9 mouse cellular contexts compared by ENCODE assay signal in genomic region chr6:140712754-140713153, GRCm38 (mm10). TPM values are rescaled to one million over a fixed set of nuclear protein-coding genes. Genes with fewer than 3 reads are reported as not detected.
DNase-seq lines count a peak whose midpoint lies in the region; ATAC-seq and TF ChIP-seq lines count a peak whose summit lies in the region.
"Had no signal": no experiment of that assay in that cellular context is flagged by ENCODE, and none has a peak within 500 bp of the region (broad histone marks: within the 10 kb centered on the region; RNA-seq: fewer than 3 reads in every experiment).

No protein-coding gene starts in this region.

- H3K4me1 ChIP-seq in cerebellum, adult 2 months (ENCODE audit: control insufficient read depth, insufficient read depth, low read length), result no peaks in the 10 kb centered on the region
- no peaks in the 10 kb centered on the region for H3K4me1 ChIP-seq in intestine, embryonic 15.5 days (replicated peaks)
- H3K4me1 ChIP-seq in limb, embryonic 10.5 days, result peaks cover 17% of the 10 kb centered on the region
- H3K4me1 ChIP-seq in neural tube, embryonic 13.5 days (replicated peaks), result no peaks in the 10 kb centered on the region; the same call in 1 of the 2 replicates

- TF ChIP-seq POLR2A in cerebellum, adult 2 months (IDR thresholded peaks at IDR 0.05; ENCODE audit: borderline replicate concordance, insufficient read depth, low read length), result no peak

- H3K9ac ChIP-seq in intestine, embryonic 15.5 days, result no peak overlapping the region
- H3K9ac ChIP-seq in neural tube, embryonic 13.5 days, result no peak overlapping the region

- 2% methylated on average over 11 of the region's 11 CpGs for WGBS in cerebellum, adult 2 months
- WGBS in intestine, embryonic 15.5 days, result 9% methylated on average over 11 of the region's 11 CpGs
- WGBS in limb, embryonic 10.5 days, result 9% methylated on average over 11 of the region's 11 CpGs
- WGBS in neural tube, embryonic 13.5 days, result 4% methylated on average over 11 of the region's 11 CpGs

- ATAC-seq in frontal cortex, adult (ENCODE audit: low TSS enrichment), result peak; percentile 83
- peak; percentile 61 for ATAC-seq in intestine, embryonic 15.5 days
- ATAC-seq in neural tube, embryonic 13.5 days (ENCODE audit: low read depth), result peak; percentile 57; the same call in 1 of the 2 replicates

- H3K36me3 ChIP-seq in intestine, embryonic 15.5 days, result no peaks in the 10 kb centered on the region
- H3K36me3 ChIP-seq in limb, embryonic 10.5 days, result no peaks in the 10 kb centered on the region
- H3K36me3 ChIP-seq in neural tube, embryonic 13.5 days, result no peaks in the 10 kb centered on the region

- H3K4me2 ChIP-seq in intestine, embryonic 15.5 days (replicated peaks), result no peak overlapping the region
- H3K4me2 ChIP-seq in neural tube, embryonic 13.5 days, result no peak overlapping the region

- peak; percentile 33 to 48 for DNase-seq in urinary bladder, adult 18-20 months (ENCODE audit: low spot score in 2 of 2)
- no peak for DNase-seq in urinary bladder, postnatal 10 days (ENCODE audit: low spot score)
- DNase-seq in cerebellum, adult 2 months, result peak; percentile 70 to 80
- DNase-seq in limb, embryonic 10.5 days (ENCODE audit: low spot score), result peak; percentile 71
- DNase-seq in thymus, postnatal 0 days (ENCODE audit: low spot score), result peak; percentile 65

- H3K4me3 ChIP-seq in cerebellum, adult 2 months (replicated peaks; ENCODE audit: insufficient read depth, low read depth, low read length), result peak overlapping the region; percentile 30
- H3K4me3 ChIP-seq in intestine, embryonic 15.5 days (replicated peaks), result no peak overlapping the region
- H3K4me3 ChIP-seq in limb, embryonic 10.5 days, result no peak overlapping the region
- no peak overlapping the region for H3K4me3 ChIP-seq in neural tube, embryonic 13.5 days
- H3K4me3 ChIP-seq: erythroblast, embryonic 14.5 days had no signal

- H3K9me3 ChIP-seq in intestine, embryonic 15.5 days, result no peaks in the 10 kb centered on the region
- no peaks in the 10 kb centered on the region for H3K9me3 ChIP-seq in limb, embryonic 10.5 days (replicated peaks)
- H3K9me3 ChIP-seq in neural tube, embryonic 13.5 days, result no peaks in the 10 kb centered on the region

- peak; percentile 80 for TF ChIP-seq CTCF in cerebellum, adult 2 months (IDR thresholded peaks at IDR 0.05; ENCODE audit: borderline replicate concordance, insufficient read depth, low read depth, low read length)

- no peaks in the 10 kb centered on the region for H3K27me3 ChIP-seq in cerebellum, adult 2 months (ENCODE audit: control insufficient read depth, insufficient read depth, low read length)
- no peaks in the 10 kb centered on the region for H3K27me3 ChIP-seq in intestine, embryonic 15.5 days (replicated peaks)
- peaks cover 13% of the 10 kb centered on the region for H3K27me3 ChIP-seq in limb, embryonic 10.5 days (ENCODE audit: low read depth, poor library complexity, severe bottlenecking)
- peaks cover 9% of the 10 kb centered on the region; the same call in 1 of the 2 replicates for H3K27me3 ChIP-seq in neural tube, embryonic 13.5 days

- H3K27ac ChIP-seq in cerebellum, adult 2 months (ENCODE audit: insufficient read depth, low read length), result no peak overlapping the region
- no peak overlapping the region for H3K27ac ChIP-seq in intestine, embryonic 15.5 days
- H3K27ac ChIP-seq in limb, embryonic 10.5 days, result no peak overlapping the region
- no peak overlapping the region for H3K27ac ChIP-seq in neural tube, embryonic 13.5 days (replicated peaks)

RNA-seq across cellular contexts. Expression of gene Gm11077, which starts 16.3 kb away (rescaled TPM):
- polyA plus RNA-seq in cerebellum, adult 2 months (2012; rRNA removed), result not detected in 2 replicates
- polyA plus RNA-seq in intestine, embryonic 15.5 days (2015; fragmentation: Nextera tagmentation; extraction: Ambion mirVana), result not detected in 2 replicates
- not detected in 2 replicates for polyA plus RNA-seq in limb, embryonic 10.5 days (2016; fragmentation: Nextera tagmentation; extraction: Ambion mirVana)
- not detected in 2 replicates for polyA plus RNA-seq in neural tube, embryonic 13.5 days (2015; fragmentation: Nextera tagmentation; extraction: Ambion mirVana)
- polyA plus RNA-seq in thymus, postnatal 0 days (2015; fragmentation: Nextera tagmentation; extraction: Ambion mirVana), result not detected in 2 replicates
- polyA plus RNA-seq: erythroblast, embryonic 14.5 days had no signal
